Mouse (Mus musculus) urinary bladder, postnatal 14 days (tissue): ENCODE results near the gene Smg6.
"Not testable (repeated sequence)": the region's sequence is repeated elsewhere in the genome, so short reads cannot be mapped to it uniquely, and the experiment has no call there.

Source experiments
- DNase-seq: peaks from one replicate; pipeline ENCODE4 v3.0.0; 2021; ENCODE audit warnings: low spot score

Smg6 gene

DNA sequence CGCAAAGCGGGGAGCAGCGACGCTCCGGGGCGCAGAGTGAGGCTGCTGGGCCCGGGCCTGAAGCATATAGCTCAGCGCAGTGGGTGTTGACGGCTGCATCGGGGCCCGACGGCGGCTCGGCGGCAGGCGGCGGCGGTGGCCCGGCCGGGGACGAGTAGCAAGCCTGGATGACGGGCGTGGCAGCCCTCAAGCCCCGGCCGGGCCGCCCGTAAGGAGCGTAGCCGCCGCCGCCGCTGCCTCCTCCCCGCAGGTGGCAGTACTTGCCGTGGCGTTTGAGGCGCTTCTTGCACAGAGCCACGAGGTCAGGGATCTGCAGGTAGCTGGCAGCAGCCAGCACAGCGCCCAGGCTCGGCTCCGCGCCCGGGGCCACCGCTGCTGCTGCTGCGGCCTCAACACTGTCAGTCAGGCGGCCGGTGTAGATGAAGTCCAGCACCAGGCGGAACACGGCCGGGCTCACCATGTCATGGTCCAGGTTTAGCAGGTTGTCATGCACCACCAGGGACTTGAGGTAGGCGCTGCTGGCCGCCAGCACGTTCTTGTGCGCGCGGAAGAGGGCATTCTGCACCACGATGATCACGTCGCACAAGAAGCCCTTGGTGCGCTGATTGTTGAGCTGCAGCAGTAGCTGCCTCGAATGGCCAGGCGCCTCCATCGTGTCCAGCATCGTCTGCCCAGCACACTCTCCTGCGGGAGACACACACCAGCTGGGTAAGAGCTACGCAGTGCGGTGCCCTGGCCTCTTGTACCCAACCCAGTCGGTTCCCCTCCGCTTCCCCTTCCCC is 241.4 kb downstream of the Smg6 start:
- DNase-seq: no peak

DNA sequence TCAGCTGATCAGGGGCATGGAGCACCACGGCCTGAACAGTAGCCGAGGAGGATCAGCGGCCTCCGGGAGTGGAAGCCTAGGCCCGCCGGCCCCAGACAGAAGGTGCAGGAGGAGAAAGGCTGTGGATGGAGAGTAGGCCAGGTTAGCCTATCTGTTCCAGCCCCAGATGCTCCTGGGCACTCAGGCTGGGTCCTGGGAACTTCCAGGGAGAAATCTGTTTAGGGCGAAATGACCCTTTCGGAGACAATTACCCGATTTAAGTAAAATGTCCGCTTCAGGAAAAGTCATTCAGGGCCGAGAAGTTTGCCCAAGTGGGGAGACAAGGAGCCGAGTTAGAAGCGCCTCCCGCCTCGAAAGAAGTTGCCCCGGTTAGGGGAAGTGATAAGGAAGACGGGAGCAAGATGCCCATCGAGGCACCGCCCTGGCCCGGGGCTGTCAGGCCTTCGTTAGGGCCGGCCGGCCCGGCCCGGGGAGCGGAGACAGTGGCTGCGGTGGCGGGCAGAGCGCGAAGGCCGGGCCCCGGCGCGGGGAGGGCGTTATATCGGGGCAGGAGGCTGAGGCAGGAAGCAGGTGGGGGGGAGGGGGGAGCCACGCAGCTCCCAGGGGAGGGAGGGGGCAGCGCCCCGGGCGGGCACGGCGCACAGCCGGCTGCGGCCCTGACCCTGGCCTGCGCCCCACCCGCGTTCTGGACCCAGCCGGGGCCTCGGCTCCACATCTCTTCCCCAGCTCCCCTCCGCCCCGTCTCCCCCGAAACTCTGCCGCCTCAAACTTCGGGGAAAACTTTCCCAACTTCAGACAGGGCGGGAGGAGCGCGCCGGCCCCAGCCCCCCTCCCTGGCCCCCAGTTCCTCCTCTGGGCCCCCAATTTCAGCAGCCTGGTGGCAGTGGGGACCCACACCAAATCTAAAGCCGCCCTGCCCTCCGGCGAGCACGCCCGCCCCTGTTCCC is 242.3 kb downstream of the Smg6 start:
- no peak for DNase-seq

DNA sequence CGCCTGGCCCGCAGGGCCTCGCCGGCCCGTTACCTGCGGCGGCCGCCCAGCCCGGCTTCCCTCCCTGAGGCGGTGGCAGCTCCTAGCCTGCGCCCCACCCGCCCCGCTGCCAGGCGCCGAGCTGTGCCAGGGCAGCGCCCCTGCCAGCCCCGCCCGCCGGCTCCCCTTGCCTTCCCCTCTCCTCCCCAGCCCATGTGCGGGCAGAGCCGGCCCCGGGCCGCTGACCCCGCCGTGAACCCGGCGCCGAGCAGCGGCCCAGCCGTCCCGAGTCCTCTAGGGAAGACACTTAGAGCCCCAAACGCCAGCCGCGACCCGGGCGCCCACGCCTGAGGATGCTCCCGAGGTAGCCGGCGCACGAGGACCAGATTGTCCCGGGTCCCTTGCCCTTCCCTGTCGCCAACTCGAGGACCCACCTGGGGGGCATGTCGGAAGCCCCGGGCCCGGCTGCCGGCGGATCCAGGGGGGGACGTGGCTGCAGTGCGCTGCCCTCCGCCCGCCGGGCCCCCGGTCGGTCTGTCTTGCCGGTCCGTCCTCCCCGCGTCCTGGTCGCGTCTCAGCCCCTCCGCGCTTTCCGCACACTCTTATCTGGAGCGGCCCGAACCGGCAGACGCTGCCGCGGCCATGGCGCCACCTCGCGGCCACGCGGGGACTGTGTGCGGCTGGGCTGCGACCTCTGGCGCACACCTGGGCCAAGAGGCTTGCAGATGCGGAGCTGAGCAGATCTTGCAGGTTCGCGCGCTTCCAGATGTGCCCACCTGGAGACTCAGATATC is 243.2 kb downstream of the Smg6 start:
- peak; percentile 90 for DNase-seq

- no peak for DNase-seq
Observed at GRCm38 (mm10) chr11:75169405-75170080, 243.9 kb downstream of the Smg6 start, which contains the start of gene Hic1. Hic1 (minus strand) TSS chr11:75169519.

GRCm38 (mm10) chr11:75170136-75170751 is 244.6 kb downstream of the Smg6 start:
- DNase-seq: peak; percentile 96

GRCm38 (mm10) chr11:75171186-75171865 is 245.7 kb downstream of the Smg6 start:
- DNase-seq: no peak

GRCm38 (mm10) chr11:75172151-75173094 is 246.8 kb downstream of the Smg6 start:
- no peak for DNase-seq

GRCm38 (mm10) chr11:75173095-75173798 is 247.6 kb downstream of the Smg6 start:
- DNase-seq: peak; percentile 79

- no peak for DNase-seq
Observed at GRCm38 (mm10) chr11:75173799-75174165, 248.2 kb downstream of the Smg6 start.

DNA sequence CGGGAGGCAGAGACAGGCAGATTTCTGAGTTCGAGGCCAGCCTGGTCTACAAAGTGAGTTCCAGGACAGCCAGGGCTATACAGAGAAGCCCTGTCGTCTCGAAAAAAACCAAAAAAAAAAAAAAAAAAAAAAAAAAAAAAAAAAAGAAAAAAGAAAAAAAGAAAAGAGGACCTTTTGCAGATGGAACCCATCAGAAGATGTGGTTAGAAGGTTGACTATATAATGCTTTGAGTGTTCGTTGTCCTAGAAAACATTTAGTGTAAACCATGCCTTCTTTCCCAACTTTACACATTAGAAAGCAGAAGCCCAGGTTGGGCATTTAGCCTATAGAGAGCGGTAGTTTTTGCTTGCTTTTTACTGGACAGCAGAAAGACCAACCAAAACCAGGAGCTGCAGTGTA is 249.0 kb downstream of the Smg6 start:
- DNase-seq: not testable (repeated sequence)

- DNase-seq: no peak
Observed at GRCm38 (mm10) chr11:75178011-75178410, 252.4 kb downstream of the Smg6 start.

- peak; percentile 90 for DNase-seq
Observed at GRCm38 (mm10) chr11:75178672-75179208, 253.1 kb downstream of the Smg6 start, which contains the start of gene Ovca2. Ovca2 (minus strand) TSS chr11:75178835.

- DNase-seq: no peak
Observed at GRCm38 (mm10) chr11:75183917-75184570, 258.4 kb downstream of the Smg6 start.

- no peak for DNase-seq
Observed at GRCm38 (mm10) chr11:75184573-75184972, 258.9 kb downstream of the Smg6 start.

DNA sequence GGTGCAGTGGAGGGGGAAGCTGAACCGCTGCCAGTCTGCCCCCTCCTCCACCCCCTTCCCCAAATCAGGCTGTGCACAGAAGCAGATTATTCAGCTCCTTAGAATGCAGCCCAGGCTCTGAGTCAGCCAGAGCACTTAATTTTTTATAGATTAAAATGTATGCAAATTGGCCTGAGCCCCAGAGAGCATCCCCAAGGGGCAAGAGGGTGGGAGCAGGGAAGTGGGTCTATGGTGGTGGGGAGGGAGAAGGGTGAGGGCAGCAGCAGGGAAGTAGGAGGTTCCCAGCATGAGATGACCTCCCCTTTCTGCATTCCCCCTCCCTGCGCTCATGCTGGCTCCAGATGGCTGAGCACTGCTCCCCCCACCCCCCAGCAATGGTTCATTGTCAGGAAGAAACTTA is 259.4 kb downstream of the Smg6 start:
- DNase-seq: no peak

DNA sequence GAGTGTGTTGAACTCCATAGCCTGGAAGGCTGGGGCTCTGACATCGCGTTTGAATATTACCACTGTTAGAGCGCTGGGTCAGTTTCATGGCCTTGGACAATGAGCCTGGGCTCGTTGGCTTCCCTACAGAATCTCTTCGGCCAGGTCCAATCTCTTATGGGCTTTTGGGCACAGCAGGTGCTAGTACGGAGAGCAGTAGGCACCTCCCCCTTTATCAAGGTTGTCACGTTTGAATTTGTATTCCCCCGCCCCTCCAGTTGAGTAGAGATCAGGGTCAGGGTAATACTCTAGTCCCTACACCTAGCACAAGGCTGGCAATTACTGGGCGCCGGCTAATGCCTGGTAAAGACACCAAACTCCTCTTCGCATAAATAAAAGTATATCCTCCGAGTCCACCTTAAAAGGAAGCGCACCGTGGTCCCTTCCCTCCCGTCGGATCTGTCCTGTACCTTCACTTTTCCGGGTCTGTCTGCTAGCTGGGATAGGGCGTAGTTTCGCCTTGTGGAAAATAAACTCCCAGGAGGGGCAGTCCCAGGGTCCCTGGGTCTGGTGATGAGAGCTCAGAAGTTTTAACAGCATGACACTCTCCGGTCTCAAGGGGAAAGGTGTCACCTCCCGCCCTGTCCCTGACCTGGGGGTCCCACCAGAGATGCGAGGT is 264.2 kb downstream of the Smg6 start:
- no peak for DNase-seq

- peak; percentile 86 for DNase-seq
Observed at GRCm38 (mm10) chr11:75190371-75190724, 264.7 kb downstream of the Smg6 start.
